Mouse (Mus musculus) cerebellum, adult 11-12 months (tissue): ENCODE data around the gene Fgd4.
"Not testable (repeated sequence)": the region's sequence is repeated elsewhere in the genome, so short reads cannot be mapped to it uniquely, and the experiment has no call there.

Source experiments
- DNase-seq: peaks from one replicate; pipeline ENCODE4 v3.0.0; 2022

Gene Fgd4

DNA sequence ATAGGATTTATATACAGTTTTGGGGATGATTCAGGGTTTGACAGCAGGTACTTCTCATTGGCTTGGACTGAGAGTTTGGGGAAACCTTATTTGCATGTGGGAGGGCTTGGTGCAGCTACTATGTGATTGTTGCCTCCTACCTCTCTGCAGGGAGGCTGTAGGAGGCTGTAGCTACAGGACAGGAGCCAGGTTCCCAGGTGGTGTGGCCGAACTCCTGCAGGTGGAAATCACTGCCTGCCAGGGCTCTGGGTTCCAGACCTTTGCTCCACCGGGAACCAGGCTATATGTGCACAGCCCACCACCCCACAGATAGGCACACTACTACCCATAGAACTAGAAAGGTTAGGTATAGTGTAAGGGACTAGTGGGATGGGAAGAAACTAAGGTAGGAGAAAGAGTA is 61.0 kb downstream of the Fgd4 start:
- peak; percentile 64 for DNase-seq

- DNase-seq = no peak
These were observed 65.1 kb downstream of the Fgd4 start for GRCm38 (mm10) chr16:16535232-16535631.

GRCm38 (mm10) chr16:16528014-16528413 is 72.3 kb downstream of the Fgd4 start:
- no peak for DNase-seq

DNA sequence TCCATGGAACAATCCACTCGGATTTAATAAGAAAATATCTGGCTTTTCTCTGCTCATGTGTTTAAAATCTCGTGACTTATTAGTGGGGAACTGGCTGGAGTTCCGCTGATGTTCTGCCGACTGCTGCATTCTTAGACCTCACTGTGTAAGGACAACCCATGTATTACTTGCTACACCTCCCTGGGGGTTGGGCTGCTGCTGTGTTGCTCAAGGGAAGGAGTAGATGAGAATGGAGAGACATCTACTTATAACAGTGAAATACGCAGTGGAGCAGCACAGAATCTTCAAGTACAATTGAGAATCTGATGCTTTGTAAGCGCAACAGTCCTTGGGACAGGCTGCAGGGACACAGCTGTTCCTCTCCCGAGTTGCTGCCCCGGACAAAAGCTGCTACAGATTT is 73.1 kb downstream of the Fgd4 start:
- no peak for DNase-seq

GRCm38 (mm10) chr16:16526741-16527105 is 73.6 kb downstream of the Fgd4 start:
- DNase-seq = no peak

DNA sequence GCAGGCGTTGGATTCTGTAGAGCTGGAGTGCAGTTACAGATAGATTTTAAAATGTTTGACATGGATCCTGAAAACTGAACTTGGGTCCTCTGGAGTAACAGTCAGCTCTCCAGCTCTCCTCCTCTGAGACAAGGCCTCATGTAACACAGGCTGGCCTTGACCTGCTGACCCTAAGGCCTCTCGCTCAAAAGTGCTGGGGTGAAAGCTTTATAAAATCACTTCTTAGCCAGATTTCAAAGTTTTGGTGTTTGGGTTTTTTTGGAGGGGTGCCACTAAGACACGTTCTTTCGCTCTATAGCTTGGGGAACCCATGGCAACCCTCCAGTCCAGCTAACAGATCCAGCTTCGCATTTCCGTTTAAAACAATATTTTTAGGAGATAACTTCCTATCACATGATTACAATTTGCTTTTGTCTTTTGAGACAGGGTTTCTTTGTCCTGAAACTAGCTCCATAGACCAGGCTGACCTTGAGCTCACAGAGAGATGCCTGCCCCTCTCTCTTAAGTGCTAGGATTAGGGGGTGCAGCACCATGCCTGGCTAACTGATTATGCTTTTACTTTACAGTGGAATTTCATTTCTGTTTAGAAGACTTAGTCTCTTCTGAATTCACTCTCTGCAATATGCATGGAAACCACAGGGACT is 74.1 kb downstream of the Fgd4 start:
- DNase-seq = no peak

GRCm38 (mm10) chr16:16525266-16525904 is 75.0 kb downstream of the Fgd4 start:
- DNase-seq = no peak

DNA sequence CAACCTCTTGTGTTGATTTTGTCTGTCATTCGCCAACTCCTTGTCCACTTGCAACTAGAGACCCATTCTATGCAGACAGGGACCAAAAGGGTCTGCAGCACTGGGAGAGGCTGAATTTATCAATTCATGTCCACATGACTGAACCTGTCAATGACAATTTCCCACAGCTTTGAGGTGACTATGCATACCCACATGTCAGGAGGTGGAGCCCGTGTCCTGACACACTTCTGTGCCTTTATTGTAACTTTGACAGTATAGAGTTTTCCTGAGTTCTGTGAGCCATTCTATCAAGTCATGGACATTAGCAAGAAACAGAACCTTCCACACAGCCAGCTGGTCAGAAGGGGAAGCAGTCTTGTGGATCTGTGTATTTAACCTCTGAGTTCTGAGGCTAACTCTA is 76.7 kb downstream of the Fgd4 start:
- DNase-seq = no peak

DNA sequence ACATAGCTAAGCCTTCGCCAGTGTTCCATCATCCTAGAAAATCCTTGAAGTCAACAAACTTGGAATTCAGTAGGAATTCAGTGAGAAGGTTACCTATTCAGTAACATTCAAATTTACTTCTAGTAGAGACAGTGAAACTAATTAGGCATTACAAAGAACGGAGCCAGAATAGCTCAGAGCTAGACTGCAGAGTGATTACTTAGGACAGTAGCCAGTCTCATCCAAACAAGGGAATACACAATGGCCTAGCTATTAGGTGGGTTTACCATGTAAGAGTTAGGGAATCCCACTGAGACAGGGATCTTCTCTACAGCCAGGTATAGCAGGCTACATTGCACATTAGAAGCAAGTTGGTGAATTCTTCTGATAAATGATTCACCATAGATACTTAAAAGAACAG is 77.5 kb downstream of the Fgd4 start:
- not testable (repeated sequence) for DNase-seq

DNA sequence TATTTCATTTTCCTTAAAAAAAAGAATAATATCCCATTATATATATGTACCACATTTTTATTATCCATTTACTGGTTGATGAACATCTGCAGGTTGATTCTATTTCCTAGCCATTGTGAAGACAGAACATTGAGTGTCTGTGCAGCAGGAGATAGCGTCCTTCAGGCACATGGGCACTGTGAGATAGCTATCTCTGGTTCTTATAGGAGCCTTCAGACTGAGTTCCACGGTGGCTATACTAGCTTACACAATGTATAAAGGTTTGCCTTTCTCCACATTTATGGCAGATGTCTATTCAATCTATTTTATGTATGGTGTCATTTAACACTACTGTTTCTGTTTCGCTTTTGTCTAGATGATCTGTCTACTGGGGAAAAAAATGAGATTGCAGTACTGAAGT is 98.9 kb downstream of the Fgd4 start:
- no peak for DNase-seq

DNA sequence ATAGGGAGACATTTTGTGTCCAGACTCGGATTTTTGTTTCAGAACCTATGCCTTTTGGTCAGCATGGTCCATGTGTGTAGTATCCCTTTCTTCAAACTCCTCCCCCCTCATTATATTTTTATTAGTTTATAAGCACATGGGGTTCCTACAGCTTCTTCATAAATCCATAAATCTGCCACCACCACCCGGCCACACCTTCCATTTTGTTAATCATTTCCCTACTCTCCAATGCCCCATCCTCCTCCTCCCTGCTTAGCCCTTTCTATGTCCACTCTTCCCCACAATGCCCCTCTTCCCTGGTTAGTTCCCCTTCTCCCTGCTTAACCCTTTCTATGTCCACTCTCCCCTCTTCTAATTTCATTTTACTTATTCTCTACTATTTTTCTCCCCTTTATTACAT is 99.4 kb downstream of the Fgd4 start:
- no peak for DNase-seq

DNA sequence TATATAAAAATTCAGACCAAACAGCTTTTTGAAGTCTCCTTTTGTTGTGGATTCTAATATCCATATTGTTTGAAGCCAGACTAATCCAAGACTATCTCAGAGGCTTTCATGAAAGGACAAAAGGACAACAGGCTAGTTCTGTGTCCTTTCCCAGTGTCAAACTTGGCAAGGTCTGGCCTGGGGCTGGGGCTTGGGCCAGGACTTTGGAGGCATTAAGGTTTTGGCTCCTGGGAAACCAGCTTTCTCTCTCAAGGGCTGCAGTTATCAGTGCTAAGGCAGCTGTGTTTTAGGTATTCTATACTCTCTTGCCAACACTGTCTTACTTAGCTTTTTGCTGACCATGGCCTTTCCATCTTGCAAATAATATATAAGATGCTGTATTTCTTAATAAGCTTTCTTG is 101.6 kb downstream of the Fgd4 start:
- peak; percentile 47 for DNase-seq

DNA sequence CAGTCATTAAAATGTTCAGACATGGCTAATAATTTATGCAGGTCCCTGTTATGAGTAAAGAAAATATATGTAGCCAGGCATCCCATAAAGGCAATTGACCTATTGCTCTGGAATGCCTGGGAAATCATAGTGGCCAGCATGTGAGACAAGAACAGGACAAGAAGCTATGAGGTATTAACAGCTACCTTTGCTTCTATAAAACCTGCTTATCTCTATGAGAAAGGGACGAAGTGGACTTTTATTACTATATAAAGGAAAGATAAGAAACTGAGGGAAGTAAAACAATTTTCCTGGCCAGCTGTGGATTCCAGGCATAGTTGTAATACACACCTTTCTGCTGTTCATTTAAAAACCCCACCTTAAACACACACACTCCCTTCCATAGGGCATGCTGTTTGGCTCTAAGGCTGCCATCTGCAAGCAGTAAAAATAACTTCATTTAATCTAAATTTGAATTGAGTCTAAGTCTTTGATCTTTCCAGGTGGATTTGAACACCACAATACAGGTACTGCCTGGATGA is 114.8 kb downstream of the Fgd4 start:
- DNase-seq = no peak

- DNase-seq = peak; percentile 61
These were observed 115.7 kb downstream of the Fgd4 start for GRCm38 (mm10) chr16:16484601-16485000.

GRCm38 (mm10) chr16:16473451-16473850 is 126.9 kb downstream of the Fgd4 start:
- DNase-seq = not testable (repeated sequence)

DNA sequence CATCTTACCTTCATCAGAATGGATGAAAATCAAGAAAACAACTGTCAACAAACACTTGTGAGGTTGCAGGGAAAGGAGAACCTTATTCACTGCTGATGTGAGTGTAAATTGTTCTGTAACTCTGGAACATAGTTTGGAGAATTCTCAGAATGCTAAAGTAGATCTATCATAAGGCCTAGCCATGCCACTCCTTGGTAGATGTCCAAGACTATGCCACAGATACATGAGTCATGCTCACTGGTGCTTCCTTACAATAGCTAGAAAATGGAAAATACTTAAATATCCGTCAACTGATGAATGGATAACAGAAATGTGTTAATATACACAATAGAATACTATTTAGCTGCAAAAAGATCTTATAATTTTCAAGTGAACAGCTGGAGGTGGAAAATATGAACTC is 150.3 kb downstream of the Fgd4 start:
- DNase-seq = no peak

- DNase-seq = no peak
These were observed 161.9 kb downstream of the Fgd4 start for GRCm38 (mm10) chr16:16438436-16438835.

DNA sequence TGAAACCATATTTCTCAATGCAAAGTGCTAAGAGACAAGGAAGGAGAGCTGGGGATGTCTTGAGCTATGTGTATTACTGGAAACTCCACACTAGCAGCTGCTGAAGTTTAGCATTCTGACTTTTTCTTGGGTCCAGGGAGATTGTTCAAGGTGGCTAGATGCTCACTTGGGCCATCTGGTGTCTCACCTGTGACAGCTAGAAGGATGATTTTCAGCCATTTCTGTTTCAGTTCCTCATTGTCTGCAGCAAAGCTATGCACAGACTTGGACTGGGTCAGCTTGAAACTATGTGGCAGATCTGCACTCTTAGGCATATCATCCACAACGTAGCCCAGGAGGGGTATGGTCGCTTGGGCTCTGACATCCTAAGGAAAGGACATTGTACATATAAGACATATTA is 177.9 kb downstream of the Fgd4 start:
- DNase-seq = no peak

DNA sequence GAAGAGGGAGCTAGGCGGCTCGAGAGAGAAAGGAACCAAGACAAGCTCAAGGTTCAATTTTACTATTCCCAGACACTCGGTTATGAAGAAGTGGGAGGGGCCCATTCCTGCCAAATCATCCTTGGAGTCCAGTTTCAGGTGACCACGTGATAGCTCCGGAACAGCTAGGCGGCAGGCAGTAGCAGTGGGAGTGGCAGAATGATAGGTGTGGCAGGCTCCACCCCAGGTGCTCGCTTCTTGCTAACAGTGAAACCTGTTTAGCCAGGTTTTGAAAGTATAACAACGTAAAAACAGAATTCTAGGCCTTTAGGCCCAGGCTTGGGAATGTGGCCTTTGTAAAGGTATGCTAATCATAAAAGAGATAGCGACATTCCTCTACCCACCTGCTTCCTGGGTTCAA is 233.1 kb downstream of the Fgd4 start:
- not testable (repeated sequence) for DNase-seq
